Mouse (Mus musculus) brain, adult 2 months (tissue): ENCODE measurements at regions not wholly inside any gene's neighbourhood (a gene's known extent, or its start where the extent isn't known, plus 50 kb on each side); places are given as distances from the start of the nearest gene placed in this dataset.
"Not testable (repeated sequence)": the region's sequence is repeated elsewhere in the genome, so short reads cannot be mapped to it uniquely, and the experiment has no call there.

Experiments used
- DNase-seq: peaks from one replicate; pipeline ENCODE4 v3.0.0; 2011; ENCODE audit warnings: low read depth, low spot score

DNA sequence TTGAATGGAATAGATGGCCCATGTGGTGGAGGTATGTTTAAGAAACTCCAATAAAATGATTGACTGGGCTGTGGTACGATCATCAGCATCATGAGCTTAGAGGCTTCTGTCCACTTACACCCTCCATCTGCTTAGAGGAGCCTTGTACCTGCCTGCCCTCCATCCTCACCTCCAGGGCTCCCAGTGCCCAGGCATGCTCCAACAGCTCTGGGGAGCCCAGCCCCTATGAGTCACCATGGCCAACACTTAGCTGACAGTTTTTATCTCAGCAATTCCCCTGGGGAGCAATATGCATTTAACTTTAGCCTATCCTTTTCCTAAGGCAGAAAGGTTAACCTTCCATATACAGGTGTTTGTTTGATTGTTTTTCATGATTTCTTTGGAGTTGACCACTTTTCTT is 174.3 kb upstream of the Plxna2 start:
- no peak for DNase-seq

DNA sequence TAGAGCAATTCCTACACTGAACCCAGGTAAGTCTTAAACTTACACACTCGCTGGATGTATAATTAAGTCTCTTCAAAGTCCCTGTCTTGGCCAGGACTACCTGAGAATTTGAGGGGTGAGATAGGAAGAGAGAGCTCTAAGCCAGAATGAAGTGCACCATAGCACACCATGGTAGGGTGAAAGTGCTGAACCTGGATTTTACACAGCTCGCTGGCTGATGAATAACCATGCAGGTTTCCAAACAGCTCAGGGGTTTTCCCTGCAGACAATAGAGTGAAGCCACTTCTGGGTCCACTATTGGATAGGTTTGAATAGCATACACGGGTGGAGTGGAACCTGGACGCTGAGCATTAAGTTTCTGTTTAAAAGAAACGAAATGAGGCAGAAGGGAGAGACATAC is 180.7 kb upstream of the Plxna2 start:
- no peak for DNase-seq

DNA sequence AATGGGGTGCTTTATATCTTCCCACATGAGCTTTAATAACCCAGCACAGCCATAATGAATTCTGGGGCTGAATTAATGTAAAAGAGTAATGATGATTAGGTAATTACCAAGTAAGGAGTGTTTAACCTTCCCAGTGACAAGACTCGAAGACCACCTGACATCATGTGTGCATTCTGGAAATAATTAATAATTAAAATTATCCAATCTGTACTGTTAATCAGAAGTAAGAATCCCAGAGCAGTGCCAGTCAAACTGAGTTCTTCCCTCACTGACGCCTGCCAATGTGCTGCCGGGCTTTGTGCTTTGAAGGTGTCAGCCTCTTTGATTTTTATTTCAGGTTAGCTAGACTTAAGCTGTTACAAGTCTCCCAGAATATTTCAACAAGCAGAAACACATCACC is 183.0 kb upstream of the Plxna2 start:
- DNase-seq, result no peak

DNA sequence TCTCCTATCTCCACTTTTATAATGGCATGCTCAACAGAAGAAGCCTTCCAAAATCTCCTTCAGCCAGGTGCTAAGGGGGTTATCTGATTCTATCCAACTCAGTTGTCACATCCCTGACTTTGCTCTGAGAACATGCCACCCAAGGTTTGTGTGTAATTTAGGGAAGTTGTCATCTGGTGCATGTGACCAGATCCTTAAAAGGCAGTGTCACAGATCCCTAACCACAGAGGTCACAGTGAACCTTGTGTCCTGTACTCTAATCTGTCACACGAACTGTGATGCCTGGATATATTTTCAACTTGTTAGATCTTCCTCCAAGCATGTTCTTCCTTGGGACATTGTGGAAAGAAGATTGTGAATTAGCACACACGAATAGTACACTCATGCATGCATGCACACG is 189.4 kb upstream of the Plxna2 start:
- DNase-seq, result no peak

DNA sequence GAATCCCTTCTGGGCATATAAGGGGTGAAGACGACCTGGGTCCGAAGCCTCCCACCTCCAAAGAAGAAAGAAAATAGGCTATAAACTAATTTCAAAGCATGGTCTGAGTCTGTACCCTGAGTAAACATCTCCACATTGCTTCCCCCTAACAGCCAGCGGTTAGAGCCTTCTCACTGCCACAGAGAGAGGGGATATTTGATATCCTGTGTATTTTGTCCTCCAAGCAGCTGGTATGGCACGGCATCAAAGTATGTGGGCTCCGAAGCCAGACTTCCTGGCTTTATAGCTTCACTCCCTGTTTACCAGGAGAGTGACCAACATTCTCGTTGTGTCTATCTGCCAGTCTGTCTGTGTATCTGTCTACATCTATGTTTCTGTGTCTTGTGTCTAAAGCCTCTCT is 191.7 kb upstream of the Plxna2 start:
- DNase-seq, result no peak

DNA sequence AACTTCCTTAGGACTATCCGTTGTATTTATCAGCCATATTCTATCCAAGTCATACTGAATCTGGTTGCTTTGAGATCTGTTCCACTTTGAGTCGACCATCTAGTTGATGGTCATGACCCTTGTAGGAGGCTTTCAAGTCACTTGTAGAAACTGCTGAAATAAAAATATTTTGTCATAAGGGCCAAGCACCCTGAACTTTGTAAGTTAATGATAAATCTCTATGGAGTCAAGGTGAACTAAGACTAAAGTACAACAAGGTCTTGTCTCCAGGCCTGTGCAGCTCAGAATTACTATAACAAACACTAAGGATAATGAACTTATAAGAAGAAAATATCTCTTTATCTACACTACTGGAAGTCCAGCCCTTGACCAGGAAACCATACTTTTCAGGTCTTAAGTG is 193.8 kb upstream of the Plxna2 start:
- no peak for DNase-seq

DNA sequence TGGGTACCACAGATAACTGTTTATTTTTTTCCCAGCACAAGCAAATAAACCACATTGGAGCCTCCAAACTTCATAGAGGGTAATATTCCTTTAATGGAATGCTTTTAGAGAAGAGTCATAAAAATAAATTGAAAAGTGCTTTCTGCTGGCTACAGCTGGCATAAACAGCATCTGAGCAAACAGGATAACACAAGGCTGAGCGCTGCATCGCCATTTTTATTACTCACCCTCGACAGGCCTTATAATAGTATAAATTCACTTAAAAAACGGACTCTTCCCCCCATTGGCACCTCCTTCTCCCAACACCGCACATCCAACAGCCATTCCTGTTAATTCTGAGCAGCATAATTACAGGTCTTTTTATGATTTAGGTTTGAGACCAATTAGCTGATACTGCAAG is 205.8 kb upstream of the Plxna2 start:
- peak; percentile 24 for DNase-seq

DNA sequence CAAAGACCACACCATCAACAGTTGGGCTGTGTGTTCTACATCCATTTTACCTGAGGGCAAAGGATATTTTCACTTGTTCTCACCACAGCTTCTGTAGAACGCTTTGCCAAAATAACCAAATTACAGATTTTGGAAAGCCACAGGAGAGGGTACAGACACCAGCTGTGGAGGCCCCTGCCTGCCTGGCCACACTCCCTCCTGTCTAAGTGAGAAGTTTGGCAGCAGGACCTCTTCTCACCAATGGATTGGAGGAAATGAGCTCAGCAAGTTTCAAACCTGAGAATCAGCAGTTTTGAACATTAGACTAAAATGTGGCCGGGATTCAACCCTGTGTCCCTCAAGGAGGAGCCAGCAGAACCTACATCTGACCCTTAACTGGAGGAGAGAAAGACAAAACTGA is 206.2 kb upstream of the Plxna2 start:
- no peak for DNase-seq

DNA sequence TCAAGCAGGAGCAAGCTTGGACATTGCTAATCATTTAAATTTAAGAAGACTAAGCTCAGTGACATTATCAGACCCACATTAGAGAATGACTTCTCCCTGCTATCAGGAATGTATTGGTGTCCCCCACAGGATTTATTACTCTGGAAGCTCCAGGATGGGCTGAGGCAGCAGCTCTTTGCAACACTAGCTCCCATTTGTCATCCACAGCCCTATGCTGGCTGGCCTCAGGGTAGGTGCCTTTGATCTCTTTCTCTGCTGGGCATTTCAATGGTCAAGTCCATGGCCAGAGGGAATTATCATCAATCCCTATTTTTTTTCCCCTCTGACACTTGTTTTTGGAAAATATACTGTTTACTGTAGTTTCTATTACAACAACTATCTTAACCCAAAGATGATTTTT is 218.7 kb upstream of the Plxna2 start:
- DNase-seq, result no peak

DNA sequence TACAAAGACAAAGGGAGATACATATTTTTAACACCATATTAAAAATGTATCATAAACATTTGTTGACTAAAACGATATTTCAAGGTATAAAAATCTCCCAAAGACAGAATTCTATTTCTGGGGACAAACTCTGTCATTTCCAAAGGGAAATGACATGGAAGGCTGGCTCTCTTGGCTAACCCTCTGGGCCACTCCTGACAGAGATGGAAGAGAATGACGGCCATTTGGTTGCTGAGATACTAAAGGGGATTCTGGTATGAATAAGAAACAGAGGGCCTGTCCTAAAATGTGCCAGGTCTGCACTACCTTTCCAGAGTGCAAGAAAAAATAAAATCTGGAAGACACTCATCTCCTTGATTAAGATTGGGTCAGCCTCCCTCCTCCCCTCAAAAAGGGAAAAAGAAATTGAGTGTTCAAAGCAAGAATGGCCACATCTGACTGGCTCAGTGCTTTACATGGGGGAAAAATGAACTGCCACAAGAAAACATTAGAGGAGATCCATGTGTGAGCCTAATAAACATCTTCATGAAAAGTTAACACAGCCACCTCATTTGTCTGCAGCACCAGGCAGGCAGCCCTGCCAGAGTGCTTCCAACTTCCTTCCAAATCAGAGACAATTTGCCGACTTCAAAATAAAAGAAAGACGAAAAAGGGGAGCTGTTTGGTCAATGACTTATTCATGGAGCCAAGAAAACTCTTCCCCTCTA is 221.1 kb upstream of the Plxna2 start:
- DNase-seq, result no peak

DNA sequence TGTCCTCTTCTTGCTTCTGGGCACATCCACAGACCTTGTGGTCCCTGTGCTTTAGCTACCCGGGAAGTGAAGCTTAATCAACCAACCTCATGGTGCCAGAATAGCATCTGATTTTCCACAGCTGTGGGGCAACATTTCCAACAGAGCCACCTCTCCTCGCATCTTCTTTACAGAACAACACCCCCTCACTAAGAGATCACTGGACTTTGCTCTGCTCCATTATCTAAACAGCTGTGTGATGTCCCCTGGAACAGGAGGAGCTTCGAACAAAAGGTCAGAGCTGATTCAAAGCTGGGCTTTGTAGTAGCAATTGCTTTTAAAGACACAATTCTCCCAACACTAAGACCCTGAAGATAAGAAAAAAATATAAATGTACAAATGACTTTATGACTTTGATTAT is 224.3 kb upstream of the Plxna2 start:
- no peak for DNase-seq

DNA sequence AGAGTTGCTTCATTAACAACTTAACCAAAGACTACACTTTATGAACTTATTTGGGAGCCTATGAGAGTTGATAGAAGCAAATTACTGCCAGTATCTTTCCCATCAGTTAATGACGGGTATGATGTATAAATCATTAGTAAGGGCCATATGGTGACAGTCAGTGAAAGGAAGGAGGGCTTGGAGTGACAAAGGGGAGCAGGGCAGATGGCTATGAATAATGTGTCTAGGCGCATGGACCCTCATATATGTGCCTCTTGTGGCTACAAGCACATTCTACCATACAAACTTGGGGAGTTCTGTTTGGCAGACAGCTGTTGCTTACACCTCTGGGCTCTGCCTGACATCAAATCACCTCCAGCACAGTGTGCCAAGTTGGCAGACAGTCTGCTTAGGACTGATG is 227.8 kb upstream of the Plxna2 start:
- no peak for DNase-seq

DNA sequence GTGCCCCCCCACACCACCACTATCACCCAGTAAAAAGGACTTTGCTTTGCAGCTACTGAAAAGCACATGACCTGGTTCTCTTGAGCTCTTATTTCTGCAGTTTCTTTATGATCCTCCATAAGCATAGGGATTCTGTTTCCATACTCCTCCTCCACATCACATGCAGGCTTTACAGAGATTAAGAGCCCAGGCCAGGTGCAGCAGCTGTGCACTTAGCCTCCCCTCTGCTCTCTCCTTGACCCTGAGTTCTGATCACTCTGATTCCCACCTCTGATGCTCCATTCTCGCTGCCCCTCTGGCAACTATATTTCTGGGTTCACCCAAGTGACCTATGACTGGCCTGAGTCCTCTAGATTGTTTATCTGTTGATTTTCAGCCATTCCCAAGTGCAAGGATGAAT is 239.9 kb upstream of the Plxna2 start:
- DNase-seq, result no peak

DNA sequence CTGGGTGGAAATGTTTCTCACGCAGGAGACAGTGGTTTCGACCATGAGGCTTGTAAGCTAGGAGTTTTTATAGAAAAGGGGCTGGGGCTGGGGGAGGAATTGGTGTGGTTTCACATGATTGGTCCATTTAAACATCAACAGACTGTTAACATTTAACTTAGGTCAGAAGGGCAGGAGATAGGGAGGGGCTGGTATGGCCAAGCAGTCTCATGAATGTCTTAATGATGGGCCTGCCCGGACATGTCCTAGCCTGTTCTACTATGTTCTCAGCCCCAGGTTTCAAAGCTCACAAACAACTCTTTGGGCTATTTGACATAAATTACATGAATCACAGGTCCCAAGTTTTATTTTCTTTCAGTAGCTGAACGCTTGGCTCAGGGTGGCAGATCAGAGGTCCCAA is 244.5 kb upstream of the Plxna2 start:
- DNase-seq, result not testable (repeated sequence)

DNA sequence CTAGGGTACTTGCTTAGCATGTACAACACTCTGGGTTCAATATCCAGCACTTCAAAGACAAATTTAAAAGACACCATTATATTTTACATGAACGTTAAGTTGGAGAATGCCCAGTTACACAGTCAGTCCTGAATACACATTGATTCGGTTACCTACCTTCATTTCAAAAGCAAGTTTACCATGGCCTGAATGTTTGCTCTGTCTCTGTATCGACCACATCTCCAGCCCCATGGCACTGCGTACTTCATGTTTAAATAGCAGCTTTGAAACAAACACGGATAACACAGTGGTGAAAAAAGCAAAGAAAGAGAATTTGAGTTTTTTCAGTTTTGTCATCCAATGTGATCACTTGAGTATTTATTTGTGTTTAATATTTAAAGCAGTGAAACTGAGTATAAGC is 254.1 kb upstream of the Plxna2 start:
- DNase-seq, result no peak

DNA sequence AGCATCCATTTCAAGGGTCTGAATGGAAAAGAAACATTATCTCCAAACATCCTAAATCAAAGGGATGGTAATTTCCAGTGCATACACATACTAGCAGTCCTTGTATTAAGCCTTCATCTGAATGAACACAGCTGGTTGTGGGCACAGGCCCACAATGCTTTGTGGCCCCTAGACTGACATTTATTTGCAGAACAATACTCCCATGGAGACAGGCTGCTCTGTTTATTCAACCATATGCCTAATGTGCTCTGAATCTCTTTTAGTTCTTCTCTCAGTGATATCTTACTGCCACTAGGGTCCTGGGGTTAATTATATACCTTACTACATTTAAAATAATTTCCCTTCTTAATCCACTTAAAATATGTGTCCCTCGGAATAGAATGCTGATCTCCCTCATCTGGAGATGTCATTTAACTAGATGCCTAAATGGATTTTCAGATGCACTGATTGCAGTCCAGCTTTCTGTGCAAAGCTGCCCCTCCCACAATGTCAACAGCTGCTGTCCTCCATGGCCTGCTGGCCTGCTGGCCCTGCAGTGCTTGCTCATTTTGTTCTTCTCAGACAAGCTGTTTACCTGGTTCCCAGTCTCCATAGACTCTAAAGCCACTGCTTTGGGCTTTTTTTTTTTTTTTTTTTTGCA is 254.8 kb upstream of the Plxna2 start:
- peak; percentile 24 for DNase-seq

DNA sequence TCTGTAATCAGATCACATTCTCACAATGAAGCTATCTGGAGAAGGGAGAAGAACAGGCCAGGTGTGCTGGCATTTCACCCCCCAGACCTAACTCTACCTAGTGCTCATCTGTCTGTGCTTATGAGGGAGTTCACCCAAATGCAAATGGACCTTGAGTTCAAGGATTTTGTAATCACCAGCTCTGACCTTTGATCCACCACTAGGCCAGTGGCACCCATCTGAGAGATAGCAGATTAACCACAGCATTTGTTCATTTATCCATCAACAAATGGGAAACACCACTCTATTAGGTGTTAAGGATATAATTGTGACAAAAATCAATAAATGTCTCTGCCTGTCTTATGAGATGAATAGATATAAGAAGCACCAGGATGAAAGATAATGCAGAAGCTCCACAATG is 255.7 kb upstream of the Plxna2 start:
- no peak for DNase-seq

DNA sequence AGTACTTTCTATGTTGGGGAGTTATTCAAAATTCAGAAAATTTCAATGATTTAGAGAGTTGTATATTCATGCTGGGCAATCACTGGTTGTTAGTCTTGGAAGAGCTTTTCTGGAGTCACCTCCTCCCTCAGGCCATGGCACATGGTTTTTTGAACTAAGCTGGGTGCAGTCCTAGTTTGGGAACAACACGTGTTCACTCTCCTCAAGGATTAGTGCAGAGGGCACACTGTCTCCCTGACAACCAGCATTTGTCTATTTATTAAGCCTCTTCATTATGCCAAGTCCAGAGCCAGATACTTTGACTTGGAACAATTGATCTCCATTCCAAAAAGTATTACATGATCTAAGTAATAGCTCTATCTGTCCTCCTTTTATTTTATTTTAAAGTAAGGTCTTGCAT is 256.7 kb upstream of the Plxna2 start:
- DNase-seq, result peak; percentile 31

DNA sequence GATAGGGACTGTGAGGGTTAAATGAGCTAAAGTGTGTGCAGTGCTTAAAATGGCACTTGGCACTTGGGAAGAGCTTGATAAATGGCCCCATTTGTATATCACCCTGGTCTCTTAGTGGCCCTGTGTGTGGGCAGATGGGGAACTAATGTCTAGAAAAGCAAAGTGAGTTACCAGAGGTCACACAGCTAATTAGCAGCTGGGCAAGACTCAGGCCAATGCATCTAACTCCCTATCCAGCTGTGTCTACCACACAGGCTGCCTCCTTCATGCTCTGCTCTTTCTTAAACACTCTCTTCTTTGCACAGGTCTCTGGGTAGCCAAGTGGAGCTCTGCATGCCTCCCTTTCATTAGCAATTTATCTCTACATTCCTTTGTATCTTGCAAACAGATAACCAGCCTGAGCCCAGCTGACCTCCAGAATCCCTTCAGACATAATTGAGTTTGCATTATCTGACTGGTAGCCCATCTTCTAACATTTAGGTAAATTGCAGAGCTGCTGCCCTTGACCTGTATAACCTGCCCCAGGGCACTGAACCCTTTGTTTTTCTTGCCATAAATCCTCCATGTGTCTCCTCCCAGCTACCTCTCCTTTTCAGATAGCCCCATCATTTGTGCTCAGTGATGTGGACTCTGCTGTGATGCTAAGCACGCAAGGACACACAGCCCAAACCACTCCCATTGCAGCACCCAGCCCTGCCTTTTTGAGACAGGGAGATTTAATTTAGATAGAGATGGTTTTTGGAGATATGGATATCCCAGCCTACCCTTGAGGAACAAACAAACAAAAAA is 263.5 kb upstream of the Plxna2 start:
- no peak for DNase-seq

DNA sequence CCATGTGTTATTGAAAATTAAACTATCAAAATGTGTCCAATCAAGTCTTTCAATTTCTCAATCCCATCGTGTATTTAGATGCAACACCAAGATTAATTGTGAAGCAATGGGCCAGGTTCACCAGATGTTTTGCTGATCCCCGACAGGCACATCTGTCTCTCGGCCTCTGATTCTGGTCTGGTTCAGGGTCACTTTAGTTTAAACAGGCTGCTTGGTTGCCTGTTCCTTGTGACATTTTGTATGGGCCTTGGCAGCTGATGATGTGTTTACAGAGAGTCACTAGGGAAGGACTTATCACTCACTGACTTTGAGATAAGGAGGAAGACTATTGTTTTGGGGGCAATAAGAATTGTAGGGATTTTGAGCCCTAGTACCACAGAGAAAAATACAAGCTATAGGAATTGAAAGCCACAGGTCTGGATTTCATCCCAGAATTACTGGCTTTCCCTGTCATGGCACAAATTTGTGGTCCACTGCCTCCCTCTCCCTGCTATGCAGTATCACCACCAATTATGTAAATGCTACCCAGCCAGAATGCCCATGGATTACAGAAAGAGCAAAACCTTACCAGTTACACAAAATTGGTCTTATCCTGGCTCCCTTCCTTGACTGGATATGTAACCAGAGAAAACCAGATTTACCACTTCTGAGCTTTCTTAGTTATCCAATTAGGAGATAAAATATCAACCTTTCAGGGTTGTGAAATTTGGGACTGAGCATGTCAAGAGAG is 272.5 kb upstream of the Plxna2 start:
- no peak for DNase-seq

DNA sequence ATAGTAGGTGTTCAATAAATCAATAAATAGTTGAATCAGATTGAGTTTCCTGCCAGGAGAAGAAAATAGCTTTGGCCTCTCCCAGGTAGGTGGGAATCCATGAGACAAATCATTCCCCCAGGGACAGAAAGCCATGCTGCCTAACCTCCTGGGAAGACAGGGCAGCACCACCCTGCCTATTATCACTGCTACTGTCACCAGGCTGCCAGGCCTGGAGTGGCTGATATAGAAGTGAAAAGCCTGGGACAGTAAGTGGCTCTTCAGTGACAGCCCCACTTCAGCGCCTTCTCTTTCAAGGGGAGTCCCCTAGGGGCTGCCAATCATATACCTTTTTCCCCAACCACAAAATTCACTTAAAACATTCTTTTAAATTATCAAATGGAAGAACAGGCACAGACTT is 275.4 kb upstream of the Plxna2 start:
- no peak for DNase-seq

DNA sequence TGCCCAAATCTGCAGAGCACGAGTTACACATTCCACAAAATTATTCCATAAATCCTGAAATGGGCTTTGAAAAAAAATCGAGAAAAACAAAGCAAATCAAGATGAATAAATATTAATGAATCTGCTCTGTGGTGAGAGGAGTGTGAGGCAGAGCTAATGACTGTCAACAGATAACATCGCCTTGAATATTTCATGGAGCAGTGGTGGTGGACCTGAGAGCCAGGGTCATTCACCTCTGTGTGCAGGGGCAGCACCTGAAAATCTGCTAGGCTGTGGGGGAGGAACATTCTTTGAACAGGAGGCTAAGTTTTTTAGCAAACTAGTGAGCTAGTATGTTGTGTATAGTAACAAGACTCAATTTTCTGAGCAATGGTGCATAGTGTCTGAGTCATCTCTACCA is 276.3 kb upstream of the Plxna2 start:
- no peak for DNase-seq
